Mouse (Mus musculus) CD4-positive naive resting alpha-beta T cell, adult 57 days (primary cell): ENCODE results near the gene Bbc3. TPM values are rescaled to one million over a fixed set of nuclear protein-coding genes. Genes with fewer than 3 reads are reported as not detected.

Experiments used
- total RNA-seq: library from RNA; stranded (reverse); gene quantifications from one replicate; pipeline ENCODE4 v1.2.4, GENCODE M21; 2023

Bbc3 gene
- total RNA-seq = 71.4 TPM

GRCm38 (mm10) chr7:16308093-16308492 is at the start of gene Bbc3:
TSS of gene Bbc3 (plus strand) at chr7:16308393.

DNA sequence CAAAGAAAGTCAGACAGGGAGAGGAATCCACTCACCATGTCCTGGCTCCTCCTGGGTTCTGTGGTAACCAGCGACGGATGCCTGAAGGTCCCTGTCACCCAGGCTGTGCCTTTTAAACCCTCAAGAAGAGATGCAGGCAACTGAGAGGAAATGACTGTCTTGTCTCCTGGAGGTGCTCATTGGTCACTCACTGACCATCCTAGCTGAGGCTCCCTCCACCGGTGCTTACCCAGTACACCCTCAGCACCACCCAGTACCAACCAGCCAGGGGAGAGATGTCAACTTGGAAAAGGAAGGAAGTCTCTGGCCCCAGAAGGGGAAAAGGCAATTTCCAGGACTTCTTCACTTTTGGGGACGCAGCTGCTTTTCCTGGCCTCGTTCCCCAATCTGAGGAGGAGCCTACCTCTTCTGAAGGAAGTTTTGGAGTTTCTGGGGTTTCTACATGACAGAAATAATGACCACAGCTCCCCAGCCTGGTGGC is 49.0 kb upstream of the Bbc3 start, which contains the start of gene C5ar1:
TSS of gene C5ar1 (minus strand) at position 431 of the 481 bp plus-strand sequence.

DNA sequence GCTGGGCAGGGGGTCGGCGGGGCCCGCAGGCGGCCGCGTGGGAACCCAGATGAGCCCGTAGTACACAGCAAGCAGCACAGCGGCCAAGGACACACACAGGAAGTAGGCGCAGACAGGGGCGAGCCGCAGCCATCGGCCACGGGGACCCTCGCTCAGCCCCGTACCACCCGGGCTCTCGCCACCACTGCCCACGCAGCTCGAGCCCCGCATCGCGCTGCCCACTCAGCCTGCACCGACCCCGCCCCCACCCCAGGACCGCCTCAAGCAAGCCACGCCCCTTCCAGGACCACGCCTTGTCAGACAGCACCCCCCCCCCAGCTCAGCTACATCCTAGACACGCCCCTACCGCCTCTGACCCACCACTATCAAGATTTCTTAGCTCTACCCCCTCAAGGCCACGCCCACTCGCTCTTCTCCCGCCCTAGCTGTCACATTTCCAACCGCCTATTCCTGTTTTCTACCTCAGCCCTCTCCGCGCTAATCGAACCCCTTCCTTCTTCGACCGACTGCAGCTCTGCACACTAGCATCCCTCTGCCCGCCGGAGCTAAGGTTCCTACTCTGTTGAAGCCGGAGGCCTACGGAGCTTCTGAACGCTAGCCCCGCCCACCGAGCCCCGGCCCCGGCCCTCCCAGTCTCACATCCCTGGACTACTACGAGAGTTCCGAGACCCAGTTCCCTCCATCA is 35.0 kb upstream of the Bbc3 start, which contains the start of gene Inafm1:
TSS of gene Inafm1 (minus strand) at position 537 of the 685 bp plus-strand sequence.

DNA sequence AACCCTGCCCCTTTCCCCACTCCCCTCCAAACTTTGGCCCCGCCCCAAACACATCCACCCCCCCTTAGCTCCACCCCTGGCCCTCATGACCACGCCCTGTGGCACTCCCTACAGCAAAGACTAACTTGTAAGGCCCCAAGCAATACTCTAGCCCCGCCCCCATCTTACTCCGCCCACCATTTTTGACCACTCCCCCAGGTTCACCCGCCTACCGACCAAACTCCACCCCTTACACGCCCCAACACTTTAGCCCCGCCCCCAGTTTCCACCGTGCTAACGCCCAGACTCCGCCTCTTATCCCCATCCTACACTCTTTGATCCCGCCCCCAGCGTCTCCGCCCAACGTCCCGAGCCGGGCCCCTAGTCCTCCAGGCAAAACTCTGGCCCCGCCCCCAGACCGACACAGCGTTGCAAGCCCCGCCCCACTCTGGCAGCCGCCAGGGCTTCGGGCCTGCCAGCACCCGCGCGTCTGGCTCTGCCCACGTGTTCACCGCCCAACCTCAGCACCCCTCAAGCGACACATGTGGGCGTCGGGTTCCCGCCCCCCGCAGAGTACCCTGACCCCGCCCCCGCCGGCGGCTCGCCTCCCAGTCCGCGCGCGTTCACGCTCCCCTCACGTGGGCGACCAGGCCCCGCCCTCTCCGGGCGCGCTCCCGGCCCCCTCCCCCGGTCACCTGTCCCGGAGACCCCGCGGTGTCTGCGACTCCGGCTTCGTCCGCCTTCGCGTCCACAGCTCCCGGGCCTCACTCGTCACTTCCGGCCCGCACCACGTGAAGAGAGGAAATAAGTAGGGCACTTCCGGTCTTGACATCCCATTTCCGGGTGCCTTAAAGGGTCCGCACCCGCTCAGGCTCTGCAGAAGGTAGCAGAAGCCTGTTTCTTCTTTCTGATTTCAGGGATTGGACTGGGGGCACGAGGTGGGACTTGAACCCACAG is 21.9 kb upstream of the Bbc3 start, which contains the start of gene Ccdc9:
TSS of gene Ccdc9 (minus strand) at position 770 of the 936 bp plus-strand sequence.

Other genes with a start within 250 kb of the Bbc3 start
- gene Zfp541, start 246.6 kb upstream of the Bbc3 start, total RNA-seq = 0.18 TPM
- gene Napa, start 209.9 kb upstream of the Bbc3 start, total RNA-seq = 226 TPM
- 35.3 TPM for gene Kptn, start 188.5 kb upstream of the Bbc3 start, total RNA-seq
- gene Slc8a2, start 178.6 kb upstream of the Bbc3 start, total RNA-seq = 0.21 TPM
- gene Meis3, start 133.3 kb upstream of the Bbc3 start, total RNA-seq = 52.4 TPM
- 29.4 TPM for gene Dhx34, start 86.4 kb upstream of the Bbc3 start, total RNA-seq
- 0.21 TPM for gene C5ar2, start 64.2 kb upstream of the Bbc3 start, total RNA-seq
- 0.38 TPM for gene C5ar1, start 48.9 kb upstream of the Bbc3 start, total RNA-seq
- 37.6 TPM for gene Inafm1, start 34.8 kb upstream of the Bbc3 start, total RNA-seq
- gene Ccdc9, start 21.6 kb upstream of the Bbc3 start, total RNA-seq = 347 TPM
- gene Sae1, start 79.4 kb downstream of the Bbc3 start, total RNA-seq = 50.6 TPM
- gene Zc3h4, start 92.5 kb downstream of the Bbc3 start, total RNA-seq = 83.4 TPM
- gene Tmem160, start 144.4 kb downstream of the Bbc3 start, total RNA-seq = 40.0 TPM
- not detected for gene Npas1, start 169.3 kb downstream of the Bbc3 start, total RNA-seq